Mouse (Mus musculus) testis, adult 2 months (tissue): ENCODE measurements around the gene Tsc22d1.

Source experiments
- CTCF ChIP-seq: fragments of 200-500 bp; IDR thresholded peaks from 2 replicates; pipeline ENCODE4 v1.5.1; 2012; ENCODE audit warnings: low read depth, mild to moderate bottlenecking, inconsistent platforms, low read length, moderate library complexity; ENCODE audit not compliant: control insufficient read depth, insufficient read depth, insufficient replicate concordance
- POLR2A ChIP-seq: fragments of 200-500 bp; IDR thresholded peaks from 2 replicates; pipeline ENCODE4 v1.6.1; 2012; ENCODE audit warnings: low read depth, mild to moderate bottlenecking, inconsistent platforms, low read length, moderate library complexity; ENCODE audit not compliant: control insufficient read depth

GRCm38 (mm10) chr14:76544136-76544535 lies 129.4 kb downstream of the Tsc22d1 start:
- TF ChIP-seq CTCF = no peak
- TF ChIP-seq POLR2A = no peak
